Mouse (Mus musculus) heart, adult 2 months (tissue): ENCODE measurements around the gene Uck2. TPM values are rescaled to one million over a fixed set of nuclear protein-coding genes. Genes with fewer than 3 reads are reported as not detected.

ENCODE experiments used
- DNase-seq, 2 experiments: peaks; one replicate each; pipeline ENCODE4 v3.0.0; 2021
- H3K27ac ChIP-seq: fragments of 200-600 bp; 2 replicates; pipeline ENCODE4 v1.8.1; 2022
- H3K27me3 ChIP-seq: fragments of 200-500 bp; 2 replicates; pipeline ENCODE4 v1.6.1; 2012; ENCODE audit warnings: mild to moderate bottlenecking, low read length, inconsistent platforms, mixed read lengths; ENCODE audit not compliant: control insufficient read depth, insufficient read depth
- H3K36me3 ChIP-seq: fragments of 200-500 bp; 2 replicates; pipeline ENCODE4 v1.6.1; 2012; ENCODE audit warnings: low read length, inconsistent platforms; ENCODE audit not compliant: control insufficient read depth, insufficient read depth
- H3K4me1 ChIP-seq: fragments of 200-500 bp; 2 replicates; pipeline ENCODE4 v1.6.1; 2011; ENCODE audit warnings: low read length; ENCODE audit not compliant: control insufficient read depth, insufficient read depth
- H3K4me3 ChIP-seq: fragments of 200-600 bp; 2 replicates; pipeline ENCODE4 v1.8.1; 2022
- H3K79me2 ChIP-seq: fragments of 200-500 bp; replicated peaks from 2 replicates; pipeline ENCODE4 v1.6.1; 2012; ENCODE audit warnings: mild to moderate bottlenecking, inconsistent platforms, low read length, moderate library complexity, mixed read lengths; ENCODE audit not compliant: control insufficient read depth, insufficient read depth
- H3K9ac ChIP-seq: fragments of 200-500 bp; 2 replicates; pipeline ENCODE4 v1.6.1; 2012; ENCODE audit warnings: low read depth, mild to moderate bottlenecking, control low read depth, inconsistent platforms, low read length, mixed read lengths
- CTCF ChIP-seq: fragments of 200-600 bp; IDR thresholded peaks from 2 replicates; pipeline ENCODE4 v1.8.1; 2022; ENCODE audit warnings: antibody characterized with exemption, mild to moderate bottlenecking, moderate library complexity
- EP300 ChIP-seq: fragments of 200-500 bp; IDR thresholded peaks from 2 replicates; pipeline ENCODE4 v1.6.1; 2011; ENCODE audit warnings: low read depth, low read length, control low read depth; ENCODE audit not compliant: insufficient read depth
- POLR2A ChIP-seq: fragments of 200-500 bp; IDR thresholded peaks from 2 replicates; pipeline ENCODE4 v1.6.1; 2011; ENCODE audit warnings: mild to moderate bottlenecking, low read depth, low read length, control low read depth; ENCODE audit not compliant: insufficient read depth
- WGBS: fragments of 180-500 bp; shearing (Covaris S2); methylation state at CpG from one replicate; pipeline ENCODE4 v1.1.7; 2018; 5-methylcytosine and 5-hydroxymethylcytosine counted together
- intact Hi-C: fragments of 180-260 bp; cut with DNase I; formaldehyde crosslinking; loops from one replicate; pipeline ENCODE4 v1.15.1; 2025
- microRNA-seq, 2 experiments: library from miRNA; unstranded; fragments of <30 nt; microRNA quantifications; one replicate each; pipeline ENCODE4 v1.2.0; 2021
- polyA plus RNA-seq: library from polyadenylated mRNA; depleted of rRNA; stranded (reverse); fragments of >200 nt; gene quantifications from 2 replicates; pipeline ENCODE4 v1.2.3, GENCODE M21; 2012; rRNA removed
- total RNA-seq, 2 experiments: library from RNA; stranded (reverse); gene quantifications; 2 replicates each; pipeline ENCODE4 v1.2.3; 2021

The Uck2 gene
- total and polyA plus RNA-seq, 3 experiments = 21.4 to 57.6 (median 45.9) TPM

GRCm38 (mm10) chr1:167205177-167205750, 79.9 kb downstream of the Uck2 start:
- WGBS = 81% methylated on average over 8 of the region's 8 CpGs
- Histone ChIP-seq H3K9ac (no peak overlapping the region), H3K27me3 (no peaks in the 10 kb centered on the region), H3K79me2 (no peaks in the 10 kb centered on the region), H3K27ac (no peak overlapping the region), H3K4me3 (no peak overlapping the region), H3K36me3 (no peaks in the 10 kb centered on the region), H3K4me1 (no peaks in the 10 kb centered on the region)
- TF ChIP-seq POLR2A = no peak
- no peak for TF ChIP-seq CTCF
- no peak for TF ChIP-seq EP300
- intact Hi-C loops = no loop called here
- DNase-seq = no peak

GRCm38 (mm10) chr1:167204421-167204820, 80.7 kb downstream of the Uck2 start:
- Histone ChIP-seq H3K27me3 (no peaks in the 10 kb centered on the region), H3K27ac (no peak overlapping the region), H3K9ac (no peak overlapping the region), H3K4me3 (no peak overlapping the region), H3K36me3 (no peaks in the 10 kb centered on the region), H3K79me2 (no peaks in the 10 kb centered on the region), H3K4me1 (no peaks in the 10 kb centered on the region)
- TF ChIP-seq CTCF (no peak), POLR2A (no peak), EP300 (no peak)
- WGBS = 50% methylated on average over 1 of the region's 1 CpGs
- DNase-seq = no peak
- intact Hi-C loops = no loop called here

GRCm38 (mm10) chr1:167194766-167195165, 90.4 kb downstream of the Uck2 start:
- DNase-seq = no peak
- Histone ChIP-seq H3K4me3 (no peak overlapping the region), H3K9ac (no peak overlapping the region), H3K4me1 (no peaks in the 10 kb centered on the region), H3K27me3 (no peaks in the 10 kb centered on the region), H3K79me2 (no peaks in the 10 kb centered on the region), H3K27ac (no peak overlapping the region), H3K36me3 (no peaks in the 10 kb centered on the region)
- intact Hi-C loops = no loop called here
- WGBS = 76% methylated on average over 8 of the region's 8 CpGs
- TF ChIP-seq POLR2A = no peak

GRCm38 (mm10) chr1:167187791-167188190, 97.3 kb downstream of the Uck2 start:
- DNase-seq = no peak
- intact Hi-C loops = no loop called here

GRCm38 (mm10) chr1:167181919-167182616, 103.1 kb downstream of the Uck2 start:
- 27% methylated on average over 9 of the region's 9 CpGs for WGBS
- intact Hi-C loops = no loop called here
- no peak for TF ChIP-seq EP300
- TF ChIP-seq CTCF = no peak
- TF ChIP-seq POLR2A = no peak
- DNase-seq = no peak
- Histone ChIP-seq H3K36me3 (no peaks in the 10 kb centered on the region), H3K9ac (no peak overlapping the region), H3K27me3 (no peaks in the 10 kb centered on the region), H3K4me3 (no peak overlapping the region), H3K79me2 (no peaks in the 10 kb centered on the region), H3K4me1 (no peaks in the 10 kb centered on the region), H3K27ac (no peak overlapping the region)

More at GRCm38 (mm10) chr1:167187791-167188190, 97.3 kb downstream of the Uck2 start:
- no peak overlapping the region for H3K9ac ChIP-seq
- no peak overlapping the region for H3K4me3 ChIP-seq
- no peaks in the 10 kb centered on the region for H3K36me3 ChIP-seq
- H3K4me1 ChIP-seq = no peaks in the 10 kb centered on the region
- 26% methylated on average over 5 of the region's 5 CpGs for WGBS
- no peak for TF ChIP-seq EP300
- no peak for TF ChIP-seq CTCF
- TF ChIP-seq POLR2A = no peak
- H3K79me2 ChIP-seq = no peaks in the 10 kb centered on the region
- H3K27ac ChIP-seq = no peak overlapping the region
- H3K27me3 ChIP-seq = no peaks in the 10 kb centered on the region

Small RNAs within 50 kb of the gene (microRNA-seq; reads per million reads assigned to microRNA genes)
- 0 reads per million in 2 experiments for gene Mir6347

Other genes with a start within 250 kb of the Uck2 start
- 10 to 100 TPM; 88.2 to 95.3 TPM for gene Tmco1, start 23.1 kb upstream of the Uck2 start, total RNA-seq
- gene Tmco1, start 23.1 kb upstream of the Uck2 start, polyA plus RNA-seq = 60.3 and 117 TPM in 2 replicates
- gene Aldh9a1, start 64.7 kb upstream of the Uck2 start, total RNA-seq = 10 to 100 TPM; 18.4 to 20.4 TPM
- 31.5 and 49.6 TPM in 2 replicates for gene Aldh9a1, start 64.7 kb upstream of the Uck2 start, polyA plus RNA-seq
- gene Mgst3, start 108.5 kb upstream of the Uck2 start, total RNA-seq = 100 to 1,000 TPM; 274 to 351 TPM
- 788 and 868 TPM in 2 replicates for gene Mgst3, start 108.5 kb upstream of the Uck2 start, polyA plus RNA-seq
- 1 to 10 TPM; 2.4 to 5.2 TPM for gene Lrrc52, start 181.5 kb upstream of the Uck2 start, total RNA-seq
- gene Lrrc52, start 181.5 kb upstream of the Uck2 start, polyA plus RNA-seq = 0.39 and 1.6 TPM in 2 replicates